Mouse (Mus musculus) inflammation-experienced regulatory T-cells, adult 6 months (primary cell): ENCODE results near the gene Pctp. TPM values are rescaled to one million over a fixed set of nuclear protein-coding genes. Genes with fewer than 3 reads are reported as not detected.

Experiments used
- ATAC-seq: one replicate; pipeline ENCODE4 v1.8.0; 2017
- polyA plus RNA-seq, 3 experiments: library from polyadenylated mRNA; unstranded; fragments of 100-300 nt; shearing (Covaris generic); gene quantifications; one replicate each; pipeline ENCODE4 v1.2.1; 2017

Pctp gene
- polyA plus RNA-seq = 1 to 10 TPM; 6.8 to 8.6 (median 7.5) TPM

DNA sequence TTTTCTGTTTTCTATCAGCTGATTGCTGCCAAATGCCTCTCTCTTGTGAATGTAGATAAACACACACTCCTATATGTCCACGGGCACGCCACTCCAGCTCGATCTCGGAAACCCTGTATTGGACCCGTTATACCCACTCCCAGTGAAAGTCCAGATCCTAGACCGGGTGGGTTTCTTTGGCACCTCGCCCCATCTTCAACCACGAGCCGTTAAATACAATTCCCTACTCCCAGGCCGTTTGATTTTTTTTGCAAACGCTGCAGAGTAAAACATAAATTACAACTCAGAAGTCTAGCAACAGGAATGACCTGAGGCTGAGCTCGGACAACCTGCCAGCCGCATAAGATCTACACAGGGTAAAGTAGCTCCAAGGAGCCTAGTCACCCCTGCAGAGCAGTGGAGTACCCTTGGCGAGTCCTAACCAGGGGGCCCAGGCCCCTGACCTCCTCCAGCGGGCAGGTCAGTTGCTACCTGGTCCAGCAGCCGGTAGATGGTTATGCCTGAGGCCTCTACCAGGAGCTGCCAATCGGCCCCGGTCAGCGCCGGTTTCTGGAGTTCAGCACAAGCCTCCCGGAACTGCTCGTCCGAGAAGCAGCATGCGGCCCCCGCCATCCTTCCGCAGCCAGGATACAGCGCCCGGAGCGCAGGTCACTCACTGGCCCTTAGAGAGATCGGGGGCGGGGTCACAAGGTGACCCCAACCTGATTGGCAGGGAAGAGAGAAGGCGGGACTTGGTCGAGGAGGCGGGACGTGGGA, at the start of gene Pctp:
Pctp (minus strand) TSS at position 664 of the 756 bp plus-strand sequence.
- ATAC-seq = peak; percentile 89

DNA sequence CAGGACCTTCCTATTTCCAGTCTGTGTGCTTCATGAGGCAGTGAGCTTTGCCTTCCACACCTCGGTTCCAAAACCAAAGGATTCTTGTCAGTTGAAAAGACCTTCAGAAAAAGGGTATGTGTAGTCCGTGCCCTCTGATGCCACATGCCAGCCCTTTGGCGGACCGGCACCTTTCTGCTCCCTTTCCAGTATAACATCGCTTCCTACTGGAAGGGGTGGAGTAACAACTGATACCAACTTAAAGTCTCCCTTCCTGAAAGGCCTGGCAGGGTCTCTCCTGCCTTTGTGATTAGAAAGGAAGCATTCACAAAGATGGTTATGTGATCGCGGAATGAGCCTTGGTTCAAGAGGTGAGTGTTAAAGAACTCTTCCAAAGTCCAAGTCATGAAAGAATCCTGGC, 47.3 kb upstream of the Pctp start:
- ATAC-seq = no peak

DNA sequence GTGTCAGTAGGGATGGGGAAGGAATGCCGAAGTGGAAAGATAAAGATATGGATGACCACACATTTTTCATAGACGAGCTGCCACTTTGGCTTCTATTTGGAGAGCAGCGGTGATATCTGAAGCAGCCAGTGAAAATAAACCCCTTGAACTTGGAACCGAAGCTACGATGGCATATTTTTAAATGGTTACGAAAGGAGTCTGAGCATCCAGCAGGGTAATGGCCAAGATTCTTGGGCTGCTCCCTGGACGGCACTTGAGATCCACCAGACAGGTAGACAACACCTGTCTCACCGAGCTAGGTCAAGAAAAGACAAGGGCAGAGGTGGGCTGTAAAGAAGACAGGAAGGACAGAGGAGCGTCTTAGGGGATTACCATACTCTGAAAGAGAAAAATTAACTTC, 44.6 kb upstream of the Pctp start:
- no peak for ATAC-seq

GRCm38 (mm10) chr11:90046211-90046610, 43.5 kb upstream of the Pctp start:
- no peak for ATAC-seq

- ATAC-seq = no peak
Measured at GRCm38 (mm10) chr11:90044459-90044858, 41.8 kb upstream of the Pctp start.

- ATAC-seq = no peak
Measured at GRCm38 (mm10) chr11:90038022-90038421, 35.3 kb upstream of the Pctp start.

- no peak for ATAC-seq
Measured at GRCm38 (mm10) chr11:90036416-90036815, 33.7 kb upstream of the Pctp start.

DNA sequence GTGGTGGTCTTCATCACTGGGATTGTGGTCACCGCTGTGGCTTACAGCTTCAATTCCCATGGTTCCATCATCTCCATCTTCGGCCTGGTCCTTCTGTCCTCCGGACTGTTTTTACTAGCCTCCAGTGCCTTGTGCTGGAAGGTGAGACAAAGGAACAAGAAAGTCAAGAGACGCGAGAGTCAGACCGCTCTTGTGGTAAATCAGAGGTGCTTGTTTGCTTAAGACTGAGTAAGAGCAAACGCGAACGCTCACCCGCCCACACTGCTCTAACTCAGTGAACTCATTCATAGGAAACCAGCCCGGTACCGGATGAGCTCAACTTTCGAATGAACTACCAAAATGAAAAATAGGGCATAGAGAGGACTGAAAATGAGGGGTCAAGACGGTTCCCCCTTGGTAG, 32.8 kb upstream of the Pctp start:
- no peak for ATAC-seq

DNA sequence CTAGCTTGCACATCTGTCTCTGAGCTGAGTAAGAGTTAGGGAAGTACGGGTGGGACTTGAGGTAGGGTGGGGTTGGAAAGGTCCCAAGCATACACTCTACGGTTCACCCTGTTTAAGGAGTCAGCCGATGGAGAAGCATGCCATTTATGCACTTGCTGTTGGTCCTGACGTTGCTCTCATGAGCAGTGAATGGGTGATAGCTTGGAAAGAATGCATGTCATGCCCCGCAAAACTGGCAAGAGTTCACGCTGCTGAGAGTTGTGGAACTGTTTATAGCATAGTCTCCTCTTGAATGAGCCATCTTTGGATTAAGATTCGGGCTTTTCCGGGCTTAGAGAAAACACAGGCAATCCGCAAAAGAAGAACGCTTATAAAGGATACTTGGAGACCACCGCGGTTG, 32.0 kb upstream of the Pctp start:
- no peak for ATAC-seq

DNA sequence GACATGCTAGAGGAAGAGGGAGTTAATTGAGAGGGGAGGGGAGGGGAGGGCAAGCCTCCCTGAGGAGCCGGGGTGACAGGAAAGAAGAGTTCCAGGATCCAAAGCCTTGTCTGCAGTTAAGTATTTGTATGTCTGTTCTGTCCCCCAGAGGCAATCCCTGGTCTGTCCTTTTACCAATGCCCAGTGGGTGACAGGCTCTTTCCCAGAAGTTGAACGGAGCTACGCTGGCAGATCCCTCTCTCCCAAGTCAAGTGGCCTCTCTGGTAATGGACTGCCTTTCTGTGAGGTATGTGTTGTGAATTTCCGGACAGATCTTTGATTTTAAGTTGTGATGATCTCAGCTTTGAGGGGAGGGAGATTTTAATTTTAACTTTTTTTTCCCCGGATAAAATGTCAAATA, 30.7 kb upstream of the Pctp start:
- ATAC-seq = no peak

DNA sequence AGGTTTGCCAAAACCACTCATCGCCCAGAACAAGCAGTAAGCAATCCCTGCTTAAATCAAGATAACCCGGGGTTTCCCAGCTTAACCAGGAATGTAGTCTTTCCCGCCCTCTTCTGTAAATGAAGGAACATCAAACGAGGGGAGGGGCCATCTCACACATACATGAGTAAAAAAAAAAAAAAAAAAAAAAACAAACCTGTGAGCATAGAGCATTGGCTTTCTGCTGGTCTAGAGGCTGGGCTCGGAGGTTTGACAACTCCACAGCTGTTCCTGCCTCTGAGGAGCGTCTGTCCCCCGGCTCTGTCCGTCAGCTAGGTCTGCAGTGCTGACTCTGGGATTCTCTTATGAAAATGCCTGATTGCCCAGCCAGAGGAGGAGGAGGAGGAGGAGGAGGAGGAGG, 30.1 kb upstream of the Pctp start:
- no peak for ATAC-seq

DNA sequence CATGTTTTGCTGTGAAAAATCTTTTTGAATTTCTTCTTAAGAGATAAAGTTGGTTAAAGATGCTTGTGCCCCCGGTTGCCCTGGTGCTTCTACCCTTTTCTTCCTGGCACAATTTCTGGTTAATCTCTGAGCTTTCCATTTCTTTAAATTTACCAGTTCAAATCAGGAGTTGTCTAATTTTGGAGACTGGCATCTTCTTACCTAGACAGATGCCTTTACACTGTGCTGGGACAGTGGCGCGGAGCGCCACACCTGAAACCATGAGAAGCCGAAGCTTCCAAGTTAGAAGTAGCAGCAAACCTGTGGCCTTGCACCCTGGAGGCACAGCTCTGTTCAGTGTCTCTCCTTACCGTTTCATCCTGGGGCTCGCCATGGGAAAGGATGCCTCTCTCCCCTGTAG, 28.4 kb upstream of the Pctp start:
- ATAC-seq = no peak

DNA sequence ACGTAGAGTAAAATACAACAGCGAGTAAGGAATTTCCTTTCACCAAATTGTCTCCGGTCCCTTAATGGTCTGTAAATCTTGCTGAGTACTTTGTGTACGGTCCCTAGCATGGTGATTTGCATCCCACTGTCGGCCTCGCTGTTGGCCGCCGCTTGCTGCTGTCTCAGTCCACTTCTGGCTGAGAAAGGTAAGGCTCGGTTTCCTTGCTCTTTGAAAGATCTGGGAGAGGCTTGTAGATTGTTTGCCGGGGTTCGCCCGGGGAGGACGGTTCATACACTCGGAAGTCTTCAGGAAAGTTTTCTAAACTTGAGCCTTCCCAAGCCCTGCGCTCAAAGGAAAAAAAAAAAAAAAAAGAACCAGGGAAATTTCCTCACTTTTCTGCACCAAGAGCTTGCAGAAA, 27.9 kb upstream of the Pctp start:
- no peak for ATAC-seq

DNA sequence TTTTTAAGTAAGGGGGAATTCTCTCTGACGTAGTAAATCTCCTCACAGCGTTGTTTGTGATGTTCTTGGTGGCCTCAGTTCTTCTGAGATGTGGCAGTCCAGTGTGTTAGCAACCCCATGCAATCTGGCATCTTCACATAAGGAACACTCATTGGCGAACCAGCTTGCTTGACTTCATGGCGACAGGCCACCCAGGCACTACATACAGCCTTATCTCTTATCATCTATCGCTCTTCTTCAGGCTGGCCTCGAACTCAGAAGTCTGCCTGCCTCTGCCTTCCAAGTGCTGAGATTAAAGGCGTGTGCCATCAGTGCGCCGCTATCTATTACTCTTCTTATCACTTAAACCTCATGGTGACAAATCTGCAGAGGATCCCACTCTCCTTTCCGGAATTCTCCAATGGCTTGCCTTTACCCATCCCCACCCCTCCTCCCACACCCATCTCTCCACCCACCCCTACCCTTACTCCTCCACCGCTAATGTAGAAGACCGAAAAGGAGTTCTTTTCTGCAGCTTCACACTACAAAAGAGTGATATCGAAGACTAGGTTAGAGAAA, 27.2 kb upstream of the Pctp start, which contains the start of gene Tmem100:
Tmem100 (plus strand) TSS at position 508 of the 558 bp plus-strand sequence.
- no peak for ATAC-seq

DNA sequence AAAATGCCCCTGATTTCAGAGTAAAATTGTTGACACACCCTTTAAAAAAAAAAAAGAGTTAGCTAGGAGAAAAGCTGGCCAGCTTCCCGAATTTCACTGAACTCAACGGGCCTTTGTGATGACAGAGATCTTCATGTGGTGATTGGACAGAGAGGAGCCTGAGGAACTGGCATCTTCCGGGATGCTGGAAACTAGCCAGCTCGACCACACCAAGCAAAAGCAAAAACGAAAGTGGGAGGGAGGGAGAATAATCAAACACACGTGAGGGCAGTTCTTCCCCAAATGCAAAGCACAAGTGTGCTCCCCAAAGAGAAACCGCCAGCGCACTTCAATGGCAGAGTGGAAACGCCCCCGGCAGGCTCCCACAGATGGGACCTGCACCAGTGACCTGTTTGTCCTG, 26.7 kb upstream of the Pctp start:
- no peak for ATAC-seq

- ATAC-seq = no peak
Measured at GRCm38 (mm10) chr11:90028746-90029145, 26.1 kb upstream of the Pctp start.

- ATAC-seq = no peak
Measured at GRCm38 (mm10) chr11:90027216-90027615, 24.5 kb upstream of the Pctp start.

- no peak for ATAC-seq
Measured at GRCm38 (mm10) chr11:90026802-90027174, 24.1 kb upstream of the Pctp start.

- ATAC-seq = no peak
Measured at GRCm38 (mm10) chr11:90025891-90026801, 23.5 kb upstream of the Pctp start.

DNA sequence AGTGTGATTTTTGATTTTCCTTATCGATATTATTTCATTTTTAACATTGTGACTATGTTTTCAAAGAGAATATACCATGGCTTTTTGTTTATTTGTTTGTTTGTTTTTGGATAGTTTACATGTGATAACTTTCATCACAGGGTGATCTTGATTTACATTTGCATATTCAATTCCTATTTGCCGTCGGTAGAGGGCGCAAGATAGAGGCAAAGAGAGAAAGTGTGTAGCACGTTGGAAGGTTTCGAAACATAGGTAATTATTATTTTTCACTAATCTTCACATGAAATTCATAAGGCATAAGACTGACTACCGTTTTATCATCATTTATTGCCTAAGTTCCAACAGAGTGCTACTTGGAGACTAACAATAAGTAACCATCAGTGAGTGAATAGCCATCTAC, 16.5 kb upstream of the Pctp start:
- ATAC-seq = no peak

- no peak for ATAC-seq
Measured at GRCm38 (mm10) chr11:90015281-90015680, 12.6 kb upstream of the Pctp start.

DNA sequence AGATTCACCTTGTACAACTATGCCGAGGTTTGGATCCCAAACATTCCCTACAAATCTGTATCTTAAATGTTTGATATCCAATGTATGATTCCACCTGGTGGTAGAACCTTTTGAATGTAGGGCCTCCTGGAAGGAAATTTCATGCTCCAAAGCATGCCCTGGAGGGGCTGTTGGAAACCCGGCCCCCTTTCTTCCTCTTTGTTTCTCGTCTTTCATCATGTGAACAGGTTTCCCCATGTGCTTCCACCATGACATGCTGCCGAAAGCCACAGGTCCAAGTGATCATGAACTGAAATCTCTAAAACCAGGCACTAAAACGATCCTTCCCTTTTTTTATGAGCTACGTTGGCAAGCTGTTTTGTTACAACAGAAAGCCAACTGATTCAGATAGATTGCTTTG, 11.0 kb upstream of the Pctp start:
- ATAC-seq = no peak

GRCm38 (mm10) chr11:90007791-90008531, 5.3 kb upstream of the Pctp start:
- ATAC-seq = no peak
